Mouse (Mus musculus) heart, adult 10 weeks (tissue): Measurements from ENCODE around the gene Zfp638. TPM values are rescaled to one million over a fixed set of nuclear protein-coding genes. Genes with fewer than 3 reads are reported as not detected.

Source experiments
- polyA plus RNA-seq: library from polyadenylated mRNA; stranded (reverse); fragments of 350-450 nt; fragmentation: Illumina TruSeq; extraction: RNeasy Lipid Tissue Mini Kit (QIAGEN cat#74804); gene quantifications from one replicate; pipeline ENCODE4 v1.2.3, GENCODE M21; 2014; ENCODE audit warnings: low read depth, low replicate concordance

The Zfp638 gene
- polyA plus RNA-seq: 42.6 TPM

DNA sequence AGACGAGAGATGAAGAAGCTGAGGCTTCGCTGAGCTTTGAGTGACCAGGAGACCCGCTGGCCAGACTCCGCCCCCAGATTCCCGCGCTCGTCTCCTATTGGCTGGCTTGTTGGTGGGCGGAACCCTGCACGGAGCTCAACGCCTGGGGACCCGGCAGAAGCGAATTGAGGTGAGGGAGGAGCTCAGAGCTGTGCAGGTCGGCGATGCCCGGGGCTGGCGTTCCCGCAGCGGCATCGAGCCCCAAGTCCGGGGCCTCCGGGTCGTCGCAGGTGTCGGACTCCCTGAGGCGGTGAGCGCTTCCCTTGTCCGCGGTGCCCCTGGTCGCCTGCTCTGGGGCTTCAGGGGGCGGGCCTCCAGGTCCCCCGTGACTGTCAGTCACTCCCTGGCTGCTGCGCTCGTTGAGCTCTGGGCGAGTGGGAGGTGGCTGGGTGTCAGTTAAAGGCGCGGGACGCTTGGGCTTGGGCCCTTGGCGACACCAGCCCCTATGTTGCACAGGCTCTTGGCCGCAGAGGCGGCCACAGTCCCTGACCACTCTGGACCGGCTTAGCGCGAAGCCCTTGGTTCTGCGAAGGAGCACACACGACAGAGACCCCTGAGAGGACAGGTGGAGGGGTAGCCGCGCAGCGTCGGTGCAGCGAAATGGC lies at the start of gene Zfp638:
Zfp638 (plus strand) TSS at position 156 of the 644 bp plus-strand sequence.

DNA sequence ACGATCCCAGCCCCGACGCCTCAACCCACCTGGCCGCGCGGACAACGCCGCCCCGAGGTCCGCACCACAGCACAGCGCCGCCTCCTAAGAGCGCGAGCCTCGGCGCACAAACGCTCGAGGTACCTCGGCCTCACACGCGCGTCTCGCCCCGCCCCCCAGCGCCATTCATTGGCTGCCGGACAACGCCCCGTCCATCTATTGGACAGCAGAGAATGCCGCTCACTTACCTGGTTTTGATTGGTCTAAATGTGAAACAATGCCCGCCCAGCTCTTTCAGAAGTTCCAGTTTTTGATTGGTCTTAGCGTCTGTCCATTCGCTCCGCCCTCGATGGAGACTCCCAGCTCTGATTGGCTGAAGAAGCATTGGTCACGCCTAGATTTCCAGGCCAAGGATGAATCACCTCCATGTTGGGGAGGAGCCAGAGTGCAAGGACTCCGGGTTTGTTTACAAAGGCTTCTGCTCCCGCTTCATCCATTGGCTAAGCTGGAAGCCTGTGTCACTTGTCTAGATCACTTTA lies 35.2 kb upstream of the Zfp638 start, which contains the start of gene Paip2b:
Paip2b (minus strand) TSS at position 136 of the 518 bp plus-strand sequence.

DNA sequence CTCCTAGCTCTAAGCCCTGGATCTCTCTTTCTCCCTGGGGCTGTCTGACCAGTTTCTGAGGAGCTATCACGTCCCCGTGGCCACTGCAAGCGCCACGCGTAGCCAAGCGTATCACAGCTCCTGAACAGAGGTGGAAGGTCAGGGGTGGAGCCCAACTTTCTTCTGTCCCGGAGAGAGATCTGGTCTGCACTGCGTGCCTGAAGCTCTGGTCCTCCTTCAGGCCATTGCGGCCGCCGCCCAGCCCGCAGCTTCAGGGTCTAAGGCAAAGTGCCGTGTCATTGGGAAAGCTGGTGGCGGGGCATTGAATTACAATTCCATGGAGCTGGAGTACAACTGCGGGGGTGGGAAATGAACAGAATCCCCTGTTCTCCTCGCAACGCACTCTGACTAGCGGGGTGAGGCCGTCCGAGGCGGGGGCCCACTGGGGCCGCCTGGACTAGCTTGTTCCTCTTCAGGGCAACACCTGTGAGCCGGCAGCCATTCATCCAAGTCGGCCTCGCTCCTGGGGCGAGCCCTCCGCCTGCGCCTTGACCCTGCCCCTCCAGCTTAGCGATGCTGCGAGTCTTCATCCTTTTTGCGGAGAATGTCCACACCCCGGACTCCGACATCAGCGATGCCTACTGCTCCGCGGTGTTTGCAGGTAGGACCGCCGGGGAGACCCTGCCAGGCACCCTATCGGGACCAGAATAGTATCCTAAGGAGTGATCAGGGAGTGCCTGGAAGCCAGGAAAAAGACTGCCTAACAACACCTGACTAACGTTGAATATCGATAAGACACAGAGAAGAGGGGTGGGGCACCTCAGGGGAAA lies 141.7 kb downstream of the Zfp638 start, which contains the start of gene Dysf:
Dysf (plus strand) TSS at position 228 of the 809 bp plus-strand sequence.

Other genes starting within 250 kb of the Zfp638 start
- gene Clec4f, start 210.9 kb upstream of the Zfp638 start, polyA plus RNA-seq: 0.63 TPM
- gene Cd207, start 189.3 kb upstream of the Zfp638 start, polyA plus RNA-seq: 3.2 TPM
- gene Vax2, start 155.8 kb upstream of the Zfp638 start, polyA plus RNA-seq: not detected
- not detected for gene Atp6v1b1, start 124.1 kb upstream of the Zfp638 start, polyA plus RNA-seq
- not detected for gene Ankrd53, start 104.5 kb upstream of the Zfp638 start, polyA plus RNA-seq
- 74.9 TPM for gene Tex261, start 91.3 kb upstream of the Zfp638 start, polyA plus RNA-seq
- gene Nagk, start 72.1 kb upstream of the Zfp638 start, polyA plus RNA-seq: 27.0 TPM
- 37.2 TPM for gene Paip2b, start 35.4 kb upstream of the Zfp638 start, polyA plus RNA-seq
- gene Dysf, start 141.5 kb downstream of the Zfp638 start, polyA plus RNA-seq: 49.7 TPM